Mouse (Mus musculus) C2C12 (cell line): ENCODE results near the gene Eapp.
"Not testable (repeated sequence)": the region's sequence is repeated elsewhere in the genome, so short reads cannot be mapped to it uniquely, and the experiment has no call there.

Source experiments
- CEBPB ChIP-seq: IDR thresholded peaks from one replicate; pipeline ENCODE4 v1.6.1; 2011; ENCODE audit warnings: low read depth, mild to moderate bottlenecking, control low read depth, moderate library complexity
- CTCF ChIP-seq: IDR thresholded peaks from one replicate; pipeline ENCODE4 v1.5.1; 2011; ENCODE audit not compliant: control insufficient read depth, insufficient read depth, insufficient read length
- FOSL1 ChIP-seq: IDR thresholded peaks from one replicate; pipeline ENCODE4 v1.8.0; 2011; ENCODE audit warnings: mild to moderate bottlenecking, low read length; ENCODE audit not compliant: poor library complexity, insufficient read depth, severe bottlenecking
- MAX ChIP-seq: IDR thresholded peaks from one replicate; pipeline ENCODE4 v1.6.1; 2011; ENCODE audit warnings: mild to moderate bottlenecking, control low read depth
- MYOG ChIP-seq: IDR thresholded peaks from one replicate; pipeline ENCODE4 v1.6.1; 2011; ENCODE audit not compliant: control insufficient read depth, insufficient read length; ENCODE audit errors: extremely low read depth
- USF1 ChIP-seq: IDR thresholded peaks from one replicate; pipeline ENCODE4 v1.6.1; 2011; ENCODE audit warnings: low read depth, mild to moderate bottlenecking, control low read depth, moderate library complexity

DNA sequence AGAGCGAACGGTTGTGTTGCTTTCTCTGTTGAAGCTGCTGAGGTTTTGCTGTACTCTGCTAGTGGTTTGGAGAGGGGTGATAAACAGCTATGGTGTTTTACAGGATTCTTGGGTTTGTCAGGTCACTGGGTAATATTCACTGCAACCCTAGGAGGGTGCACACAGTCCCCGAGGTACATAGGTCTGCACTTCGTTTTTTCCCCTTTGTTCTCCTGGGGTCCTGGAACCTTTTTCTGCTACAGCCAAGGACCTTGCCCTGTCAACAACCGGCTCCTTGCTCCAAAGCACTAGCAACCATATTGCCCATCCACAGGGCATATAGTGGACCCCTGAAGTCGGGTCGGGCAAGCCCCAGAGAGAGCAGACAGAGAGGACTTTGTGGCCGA is 14.8 kb upstream of the Eapp start:
- not testable (repeated sequence) for TF ChIP-seq CTCF, CEBPB, MAX, USF1, MYOG, FOSL1
